Mouse (Mus musculus) cerebellum, postnatal 10 days (tissue): ENCODE measurements around the gene Khdc3.
"Not testable (repeated sequence)": the region's sequence is repeated elsewhere in the genome, so short reads cannot be mapped to it uniquely, and the experiment has no call there.

Experiments
- DNase-seq, 2 experiments: peaks; one replicate each; pipeline ENCODE4 v3.0.0; 2021; ENCODE audit warnings: mixed read lengths in 2 of 2

Khdc3 gene

DNA sequence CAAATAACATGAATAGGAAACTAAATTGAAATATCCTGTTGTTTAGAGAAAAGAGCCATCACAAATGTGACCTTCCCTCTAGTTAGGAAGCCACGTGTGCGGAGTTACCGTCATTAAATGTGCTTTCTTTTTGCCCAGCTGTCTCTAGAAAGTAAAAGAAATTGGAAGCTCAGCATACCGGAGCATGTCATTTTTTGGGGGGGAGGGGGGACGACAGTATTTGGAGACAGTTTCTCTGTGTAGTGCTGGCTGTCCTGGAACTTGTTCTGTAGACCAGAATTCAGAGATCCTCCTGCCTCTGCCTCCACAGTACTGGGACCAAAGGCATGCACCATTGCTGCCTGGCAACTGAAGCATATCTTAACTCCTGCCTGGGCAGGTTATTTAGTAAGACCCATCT, at the start of gene Khdc3:
Gene Khdc3 (plus strand): TSS at position 301 of the 400 bp plus-strand sequence.
- no peak for DNase-seq

DNA sequence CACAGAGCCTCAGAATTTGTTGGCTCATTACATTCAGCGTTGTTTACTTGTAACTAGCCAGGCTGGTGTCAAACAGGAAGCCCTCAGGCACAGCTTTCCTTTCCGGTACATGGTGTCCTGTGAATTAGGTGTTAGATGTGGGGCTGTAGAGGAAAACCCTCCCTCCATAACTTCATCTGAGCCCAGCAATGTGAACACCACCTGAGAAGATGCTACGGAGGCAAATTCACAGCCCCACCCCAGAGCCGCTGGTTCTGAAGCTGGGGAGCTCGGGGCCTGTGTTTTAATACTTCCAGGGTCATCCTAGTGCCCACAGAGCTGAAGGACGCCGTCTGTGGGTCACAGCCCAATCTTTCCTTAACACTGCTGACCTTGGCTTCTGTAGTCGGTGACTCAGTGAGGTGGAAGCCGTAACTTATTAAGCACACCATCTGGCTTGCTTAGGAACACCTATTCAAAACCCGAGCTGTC, 46.2 kb upstream of the Khdc3 start:
- DNase-seq: no peak

DNA sequence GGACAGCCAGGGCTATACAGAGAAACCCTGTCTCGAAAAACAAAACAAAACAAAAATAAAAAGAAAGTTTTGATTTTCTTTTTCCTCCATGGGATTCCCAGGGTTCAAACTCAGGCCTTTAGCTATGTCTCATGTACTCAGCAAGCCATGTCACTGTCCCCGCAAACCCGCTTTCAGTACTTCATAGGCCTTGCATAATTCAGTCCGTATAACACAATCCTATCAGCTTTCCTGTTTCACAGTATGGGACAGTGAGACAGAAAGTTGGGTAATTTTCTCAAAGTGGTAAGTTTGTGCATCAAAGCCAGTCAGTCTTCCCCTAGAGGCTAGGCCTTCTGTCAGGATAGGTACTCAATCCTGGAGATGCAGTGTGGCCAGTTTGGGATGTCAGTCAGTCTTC, 42.4 kb upstream of the Khdc3 start:
- no peak for DNase-seq

DNA sequence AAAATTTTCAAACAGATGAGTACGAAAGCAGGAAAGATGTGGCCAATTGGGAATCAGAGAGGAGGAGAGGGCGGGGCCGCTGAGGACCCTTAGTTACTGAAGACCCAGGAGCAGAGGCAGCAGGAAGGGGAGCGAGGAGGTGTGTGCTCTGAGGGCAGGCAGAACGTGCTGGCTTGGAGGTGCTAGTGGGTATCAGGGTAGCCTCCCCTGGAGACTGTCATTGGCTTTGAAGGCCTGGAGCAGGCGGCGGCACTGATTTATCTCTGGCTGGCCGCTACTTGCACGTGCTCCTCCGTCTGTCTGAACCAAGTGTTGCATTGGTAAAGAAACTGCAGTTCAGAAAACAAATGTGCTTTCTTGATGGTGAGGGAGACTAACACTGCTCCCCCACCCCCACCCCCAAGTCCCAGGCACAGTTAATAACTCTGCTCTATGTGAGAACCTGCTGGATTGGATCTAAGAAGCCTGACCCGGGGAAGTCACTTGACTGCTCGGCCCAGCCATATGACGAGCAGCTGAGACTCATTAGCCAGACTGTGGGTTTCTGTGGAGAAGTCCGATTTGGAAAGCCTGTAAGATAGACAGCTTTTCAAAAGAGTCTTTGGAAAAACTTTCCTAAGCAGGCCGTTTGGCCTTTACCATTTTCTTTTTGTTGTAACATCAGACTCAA, 37.9 kb upstream of the Khdc3 start:
- peak; percentile 35 to 38 for DNase-seq

DNA sequence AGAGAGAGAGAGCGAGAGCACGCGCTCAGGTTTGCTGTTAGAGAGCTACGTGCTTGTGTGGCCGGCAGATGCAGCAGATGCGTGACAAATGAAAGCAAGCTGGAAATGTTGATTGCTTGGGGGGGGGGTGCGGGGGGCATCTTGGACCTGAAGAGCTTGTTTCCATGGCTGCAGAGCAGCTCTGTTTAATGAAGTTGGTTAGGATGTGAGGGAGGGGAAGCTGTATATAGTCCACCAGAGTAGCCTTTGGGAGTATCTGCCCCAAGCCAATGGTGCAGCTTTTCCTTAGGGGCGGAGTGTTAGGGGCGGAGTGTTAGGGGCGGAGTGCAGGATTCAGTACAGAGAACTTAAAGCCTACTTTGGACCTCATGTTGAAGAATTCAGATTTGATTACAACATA, 34.5 kb upstream of the Khdc3 start:
- DNase-seq: no peak

GRCm38 (mm10) chr9:73068230-73068679, 33.4 kb upstream of the Khdc3 start:
- DNase-seq: no peak

DNA sequence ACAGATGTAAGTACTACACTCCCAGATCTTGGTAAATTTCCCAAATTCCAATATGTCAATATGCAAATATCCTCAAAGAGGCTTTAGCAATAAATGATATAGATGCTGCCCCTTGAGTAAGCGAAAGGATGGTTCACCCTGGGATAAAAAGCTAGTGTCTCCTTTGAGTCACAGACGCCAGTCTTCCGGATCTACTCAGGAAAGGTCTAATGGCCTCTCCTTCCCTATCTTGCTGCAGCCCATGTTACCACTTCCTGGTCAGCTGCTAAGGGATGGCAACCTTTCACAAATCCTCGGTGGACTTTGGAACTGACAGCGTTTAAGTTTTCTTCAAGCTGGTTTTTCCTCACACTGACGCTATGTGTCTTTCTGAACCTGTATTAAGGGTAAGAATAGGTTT, 32.9 kb upstream of the Khdc3 start:
- no peak for DNase-seq

DNA sequence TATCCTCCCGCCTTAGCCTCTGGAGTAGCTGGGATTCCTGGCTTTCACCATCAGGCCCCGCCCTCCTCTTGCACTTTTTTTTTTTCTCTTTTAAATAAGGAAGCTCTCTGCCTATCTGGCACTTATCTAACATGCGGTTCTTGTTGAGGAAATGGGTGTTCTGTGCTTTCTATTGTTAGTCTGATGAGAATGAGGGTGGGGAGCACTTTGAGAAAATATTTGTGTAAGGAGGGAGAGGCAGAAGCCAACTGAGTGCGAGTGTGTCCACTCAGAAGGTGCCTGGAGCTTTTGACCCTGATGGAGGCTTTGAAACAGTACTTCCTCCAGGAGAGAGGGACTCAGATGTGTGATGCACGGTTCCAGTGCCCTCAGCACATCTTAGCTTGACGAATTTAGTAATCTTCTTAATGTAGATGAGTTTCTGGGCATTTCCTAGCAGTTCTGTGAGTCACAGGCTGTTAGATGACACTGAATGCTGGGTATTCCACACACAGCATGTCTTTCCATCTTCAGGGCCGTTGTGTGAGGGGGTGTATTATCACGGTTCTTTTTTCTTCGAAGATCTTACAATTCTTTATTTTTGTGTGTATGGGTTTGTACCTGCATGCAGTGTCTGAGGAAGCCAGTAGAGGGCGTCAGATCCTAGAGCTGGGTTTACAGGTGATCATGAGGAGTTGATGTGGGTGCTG, 30.5 kb upstream of the Khdc3 start:
- no peak for DNase-seq

DNA sequence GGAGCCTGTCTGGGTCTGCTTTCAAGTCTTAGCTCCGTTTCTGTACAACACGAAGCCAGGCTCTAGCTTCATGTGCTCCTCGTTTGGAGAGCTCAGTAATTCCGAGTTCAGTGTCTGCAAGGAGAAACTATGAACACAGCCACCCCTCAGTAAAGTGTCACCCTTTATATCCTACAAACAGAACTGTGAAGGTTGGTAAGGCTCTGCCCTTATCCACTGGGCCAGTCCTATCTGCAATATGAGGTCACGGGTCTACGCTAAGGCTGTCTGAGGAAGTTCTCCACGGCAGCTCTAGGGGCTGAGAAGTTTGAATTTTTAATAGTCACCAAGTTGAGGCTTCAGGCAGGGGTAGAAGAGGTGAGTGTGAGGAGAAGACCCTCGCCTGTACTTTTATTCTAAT, 29.2 kb upstream of the Khdc3 start:
- DNase-seq: no peak

GRCm38 (mm10) chr9:73073169-73073568, 28.5 kb upstream of the Khdc3 start:
- no peak for DNase-seq

DNA sequence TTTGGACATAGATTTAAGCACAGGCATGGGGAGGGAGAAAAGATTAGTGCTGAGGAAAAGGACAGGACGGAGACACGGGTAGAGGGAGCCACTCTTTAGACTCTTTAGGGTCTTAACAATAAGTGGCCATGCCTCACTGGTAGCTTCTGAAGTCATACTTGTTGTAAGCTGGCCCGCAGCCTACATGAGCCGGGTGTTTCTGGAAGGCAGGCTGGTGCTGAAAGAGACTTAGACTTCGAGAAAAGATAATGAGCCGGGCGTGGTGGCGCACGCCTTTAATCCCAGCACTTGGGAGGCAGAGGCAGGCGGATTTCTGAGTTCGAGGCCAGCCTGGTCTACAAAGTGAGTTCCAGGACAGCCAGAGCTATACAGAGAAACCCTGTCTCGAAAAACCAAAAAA, 22.3 kb upstream of the Khdc3 start:
- DNase-seq: not testable (repeated sequence)

DNA sequence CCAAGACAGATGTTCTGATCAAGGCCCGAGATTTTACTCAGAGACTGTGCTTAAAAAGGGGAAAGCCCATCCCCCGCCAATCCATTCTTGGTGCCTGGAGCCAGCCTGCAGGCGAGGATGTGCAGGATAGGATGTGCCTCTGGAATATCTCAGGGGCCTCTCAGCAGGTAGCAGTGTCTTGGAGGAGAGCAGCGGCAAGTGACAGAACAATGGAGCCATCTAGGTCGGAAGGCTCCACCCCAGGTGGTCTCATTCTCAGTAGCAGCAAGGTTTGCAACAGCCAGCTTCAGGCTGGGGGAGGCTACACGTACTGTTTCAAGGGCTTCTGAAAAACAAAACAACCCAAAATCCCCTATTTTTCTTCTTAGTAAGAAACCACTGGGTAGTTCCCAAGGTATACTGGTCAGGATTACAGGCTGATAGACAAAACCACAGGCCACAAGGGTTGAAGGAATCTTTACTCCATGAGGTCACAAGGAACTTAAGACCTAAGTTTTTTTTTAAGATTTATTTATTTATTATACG, 21.8 kb upstream of the Khdc3 start:
- DNase-seq: peak in 1 of 2 experiments; percentile 15

DNA sequence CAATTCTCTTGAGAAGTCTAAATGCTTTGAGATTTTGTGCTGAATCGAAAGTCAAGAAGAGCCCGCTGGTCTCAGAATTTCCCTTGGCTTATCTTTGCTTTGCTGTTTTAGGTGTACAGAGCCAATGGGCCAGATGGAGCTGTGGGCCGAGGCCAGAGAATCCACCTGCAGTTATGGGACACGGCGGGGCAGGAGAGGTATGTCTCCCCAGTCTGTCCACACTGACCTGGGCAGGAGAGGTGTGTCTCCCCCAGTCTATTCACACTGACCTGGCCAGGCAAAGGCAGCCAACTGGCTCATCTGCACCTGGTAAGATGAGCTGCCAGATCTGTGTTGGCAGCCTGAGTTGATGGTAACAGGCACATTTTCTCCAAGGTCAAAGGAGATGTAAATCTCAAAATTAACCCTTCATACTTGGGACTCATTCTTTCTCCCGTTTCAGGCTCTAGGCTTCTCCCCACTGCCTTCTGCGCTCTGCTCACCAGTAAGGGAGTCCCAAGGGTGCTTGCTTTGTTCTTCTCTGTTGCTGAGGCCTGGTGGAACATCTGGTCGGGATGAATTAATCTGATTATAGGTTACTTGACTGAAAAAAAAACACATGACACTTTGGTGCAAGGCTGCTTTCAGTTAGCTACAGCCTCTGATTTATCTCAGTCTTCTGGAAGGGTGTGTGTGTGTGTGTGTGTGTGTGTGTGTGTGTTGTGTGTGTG, 19.2 kb upstream of the Khdc3 start:
- peak; percentile 85 to 89 for DNase-seq

GRCm38 (mm10) chr9:73083956-73084355, 17.7 kb upstream of the Khdc3 start:
- DNase-seq: peak; percentile 69

DNA sequence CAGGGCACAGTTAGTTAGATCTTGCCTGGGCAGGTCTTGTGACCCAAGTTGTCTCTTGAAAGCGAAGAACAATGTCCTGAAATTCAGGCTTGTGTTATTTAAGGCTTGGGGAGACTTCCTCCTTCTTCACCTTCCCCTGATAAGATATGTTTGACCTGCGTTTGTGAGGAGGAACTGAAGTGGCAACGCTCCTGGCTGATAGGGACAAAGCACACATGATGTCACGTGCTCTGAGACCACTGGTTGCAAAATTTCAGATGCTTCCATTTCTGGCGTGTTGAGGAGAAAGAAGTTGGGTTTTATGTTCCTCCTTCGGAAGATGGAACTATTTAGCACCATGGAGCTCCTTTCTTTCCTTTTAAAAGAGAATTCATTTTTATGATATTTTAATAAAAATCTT, 15.8 kb upstream of the Khdc3 start:
- DNase-seq: no peak

GRCm38 (mm10) chr9:73087121-73087520, 14.5 kb upstream of the Khdc3 start:
- DNase-seq: peak in 1 of 2 experiments; percentile 40

GRCm38 (mm10) chr9:73087581-73087980, 14.1 kb upstream of the Khdc3 start:
- no peak for DNase-seq

GRCm38 (mm10) chr9:73089222-73089920, 12.3 kb upstream of the Khdc3 start:
- peak in 1 of 2 experiments; percentile 6 for DNase-seq

DNA sequence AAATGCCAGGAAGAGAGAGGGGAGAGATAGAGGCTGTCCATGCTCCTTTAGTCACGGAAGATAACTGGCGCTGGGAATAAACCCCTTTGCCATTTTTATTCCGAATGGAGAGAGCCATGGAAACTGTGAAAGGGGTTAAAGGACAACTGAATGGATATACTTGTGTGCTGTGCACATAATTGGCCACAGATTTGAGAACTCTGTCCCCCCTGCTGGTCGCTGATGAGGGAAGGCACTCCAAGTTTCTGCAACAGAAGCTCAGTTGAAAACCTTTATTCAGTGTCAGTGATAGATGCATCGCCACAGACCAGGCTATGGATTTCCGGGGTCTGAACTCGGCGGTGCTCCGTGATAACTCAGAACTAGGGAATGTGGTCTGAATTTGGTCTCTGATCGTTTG, 11.5 kb upstream of the Khdc3 start:
- DNase-seq: peak in 1 of 2 experiments; percentile 28

DNA sequence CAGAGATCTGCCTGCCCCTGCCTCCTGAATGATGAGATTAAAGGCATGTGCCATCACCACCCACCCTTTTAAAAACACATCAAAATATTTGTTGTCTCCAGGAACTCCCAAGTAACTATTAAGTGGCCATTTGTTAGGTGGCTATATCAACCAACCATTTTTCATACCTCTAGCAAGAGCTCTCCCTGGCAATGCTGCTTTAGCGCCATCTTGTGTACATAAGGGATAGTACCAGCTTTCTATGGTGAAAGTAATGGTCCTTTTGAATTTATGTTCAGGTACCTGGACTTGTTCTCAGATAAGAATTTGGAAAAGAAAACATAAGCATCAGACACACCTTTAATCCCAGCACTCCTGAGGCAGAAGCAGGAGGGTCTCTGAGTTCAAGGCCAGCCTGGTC, 9.9 kb upstream of the Khdc3 start:
- peak; percentile 68 to 80 for DNase-seq

DNA sequence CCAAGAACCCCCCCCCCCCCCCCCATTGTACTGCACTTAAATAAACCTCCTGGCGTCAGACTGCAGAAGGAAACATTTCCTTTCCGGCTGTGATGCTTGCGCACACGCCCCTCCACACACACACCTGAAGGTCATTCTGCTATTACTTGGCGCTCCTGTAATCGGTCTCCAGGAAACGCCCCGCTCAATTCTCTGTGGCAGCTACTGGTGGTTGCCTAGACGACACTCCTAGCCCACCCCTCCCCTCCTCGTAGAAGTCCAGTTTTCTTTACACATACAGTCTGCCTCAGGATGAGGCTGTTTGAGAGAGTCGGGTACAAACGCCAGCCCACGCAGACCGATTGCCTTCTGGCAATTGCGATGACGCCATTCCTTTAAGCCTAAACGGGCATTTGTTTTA, 7.1 kb upstream of the Khdc3 start:
- peak in 1 of 2 experiments; percentile 32 for DNase-seq

- peak; percentile 53 to 57 for DNase-seq
These were observed 3.7 kb upstream of the Khdc3 start for GRCm38 (mm10) chr9:73097898-73098297.

GRCm38 (mm10) chr9:73102181-73102580, 545 bp downstream of the Khdc3 start, which contains the start of gene Gm20509:
Gene Gm20509 (plus strand): TSS chr9:73102470.
- no peak for DNase-seq
